Mouse (Mus musculus): ENCODE results near the gene Tmem88.

DNA sequence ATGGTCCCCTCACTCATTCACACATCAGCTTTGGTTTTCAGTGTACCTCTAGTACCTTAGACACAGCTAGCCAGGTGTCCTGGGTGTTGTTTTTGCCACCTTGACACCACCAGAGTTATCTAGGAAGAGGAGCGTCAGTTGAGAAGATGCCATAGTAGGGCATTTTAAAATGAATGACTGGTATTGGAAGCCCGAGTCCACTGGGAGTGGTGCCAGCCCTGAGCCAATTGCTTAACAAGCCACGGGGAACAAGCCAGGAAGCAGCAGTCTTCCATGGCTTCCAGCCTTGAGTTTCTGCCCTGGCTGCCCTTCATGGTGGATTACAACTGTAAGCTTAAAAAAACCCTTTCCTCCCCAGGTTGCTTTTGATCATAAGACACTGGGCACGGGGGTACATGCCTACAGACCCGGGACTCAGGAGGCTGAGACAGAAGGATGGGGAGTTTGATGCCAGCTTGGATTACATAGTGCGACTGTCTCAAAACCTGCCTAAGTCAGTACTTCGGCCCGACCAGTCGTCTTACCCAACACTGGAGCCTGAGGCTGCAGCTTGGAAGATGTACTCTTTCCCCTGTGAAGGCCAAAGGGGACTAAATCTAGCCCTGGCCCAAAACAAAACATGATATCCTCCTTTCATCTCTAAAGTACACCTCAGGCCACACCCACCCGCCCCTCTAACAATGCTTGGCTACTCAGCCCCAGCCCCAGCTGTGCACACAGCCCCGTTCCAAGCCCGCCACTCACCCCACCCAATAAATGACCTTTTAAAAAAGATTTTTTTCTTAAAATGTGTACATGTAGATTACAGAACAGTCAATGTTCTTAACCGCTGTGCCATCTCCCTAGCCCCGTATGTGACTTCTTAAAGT is 8.3 kb downstream of the Tmem88 start:
- TF ChIP-seq ZNF384 (IDR thresholded peaks at IDR 0.05; ENCODE audit: low read depth, low read length) (no peak), MAFK (IDR thresholded peaks at IDR 0.05; ENCODE audit: insufficient read depth, low read depth, low read length) (no peak), CHD2 (IDR thresholded peaks at IDR 0.05; ENCODE audit: low read depth, low read length) (no peak)
